In genomic region chr7:100203616-100204015, GRCm38 (mm10) we compare ENCODE assay signal across 18 mouse cellular contexts. TPM values are rescaled to one million over a fixed set of nuclear protein-coding genes. Genes with fewer than 3 reads are reported as not detected.
DNase-seq lines count a peak whose midpoint lies in the region; ATAC-seq and TF ChIP-seq lines count a peak whose summit lies in the region.
"Had no signal": no experiment of that assay in that cellular context is flagged by ENCODE, and none has a peak within 500 bp of the region (broad histone marks: within the 10 kb centered on the region; RNA-seq: fewer than 3 reads in every experiment).

No protein-coding gene starts in this region.

- intact Hi-C loops in left cerebral cortex, postnatal 4 days (cut with DNase I) = no loop called here
- intact Hi-C loops in left cerebral cortex, postnatal 36 days (cut with DNase I) = no loop called here

- H3K4me3 ChIP-seq in embryonic facial prominence, embryonic 14.5 days (ENCODE audit: low read depth, low read length) = no peak overlapping the region
- H3K4me3 ChIP-seq in embryonic facial prominence, embryonic 10.5 days = no peak overlapping the region
- H3K4me3 ChIP-seq in myocyte = no peak overlapping the region
- no peak overlapping the region for H3K4me3 ChIP-seq in heart, embryonic 11.5 days (ENCODE audit: low read depth, low read length)
- H3K4me3 ChIP-seq: embryonic facial prominence, embryonic 13.5 days; forebrain, embryonic 15.5 days; heart, adult 2 months; heart, embryonic 12.5 days; hindbrain, embryonic 10.5 days; intestine, embryonic 15.5 days had no signal

- H3K9ac ChIP-seq in embryonic facial prominence, embryonic 14.5 days (ENCODE audit: low read depth, low read length) = no peak overlapping the region
- H3K9ac ChIP-seq in heart, embryonic 11.5 days (ENCODE audit: low read depth, low read length) = no peak overlapping the region
- H3K9ac ChIP-seq: embryonic facial prominence, embryonic 13.5 days; forebrain, embryonic 15.5 days; heart, embryonic 12.5 days; hindbrain, embryonic 14.5 days; intestine, embryonic 15.5 days had no signal

- peaks cover 18% of the 10 kb centered on the region; the same call in 1 of the 2 replicates for H3K4me1 ChIP-seq in embryonic facial prominence, embryonic 14.5 days (ENCODE audit: control insufficient read depth, insufficient read depth, low read length)
- peaks cover 37% of the 10 kb centered on the region for H3K4me1 ChIP-seq in embryonic facial prominence, embryonic 10.5 days
- peaks cover 11% of the 10 kb centered on the region for H3K4me1 ChIP-seq in heart, embryonic 11.5 days (ENCODE audit: control insufficient read depth, insufficient read depth, low read length)
- H3K4me1 ChIP-seq: forebrain, embryonic 15.5 days; intestine, embryonic 15.5 days had no signal

- ATAC-seq in embryonic facial prominence, embryonic 14.5 days (ENCODE audit: low read depth) = no peak
- no peak for ATAC-seq in heart, embryonic 11.5 days (replicated peaks; ENCODE audit: insufficient number of reproducible peaks, low FRiP score, low TSS enrichment)
- ATAC-seq: forebrain, embryonic 15.5 days; intestine, embryonic 15.5 days had no signal

- no peak for TF ChIP-seq POLR2A in myocyte (IDR thresholded peaks at IDR 0.05; ENCODE audit: insufficient read length, low read depth)

- 42% methylated on average over 3 of the region's 3 CpGs for WGBS in embryonic facial prominence, embryonic 14.5 days
- 68% methylated on average over 3 of the region's 3 CpGs for WGBS in embryonic facial prominence, embryonic 10.5 days
- WGBS in heart, embryonic 11.5 days (ENCODE audit: insufficient replicate concordance) = 65% methylated on average over 3 of the region's 3 CpGs

- H3K27me3 ChIP-seq in embryonic facial prominence, embryonic 14.5 days (replicated peaks; ENCODE audit: control insufficient read depth, insufficient read depth, low read length) = no peaks in the 10 kb centered on the region
- H3K27me3 ChIP-seq in embryonic facial prominence, embryonic 10.5 days (replicated peaks; ENCODE audit: low read depth, poor library complexity, severe bottlenecking) = no peaks in the 10 kb centered on the region
- peaks cover 10% of the 10 kb centered on the region for H3K27me3 ChIP-seq in myocyte (ENCODE audit: control insufficient read depth, insufficient read depth, insufficient read length)
- H3K27me3 ChIP-seq in heart, embryonic 11.5 days (ENCODE audit: control insufficient read depth, insufficient read depth, low read length) = no peaks in the 10 kb centered on the region
- H3K27me3 ChIP-seq: embryonic facial prominence, embryonic 13.5 days; forebrain, embryonic 15.5 days; heart, embryonic 12.5 days; intestine, embryonic 15.5 days had no signal

- no peaks in the 10 kb centered on the region for H3K36me3 ChIP-seq in embryonic facial prominence, embryonic 14.5 days (ENCODE audit: control insufficient read depth, insufficient read depth, low read length)
- H3K36me3 ChIP-seq in embryonic facial prominence, embryonic 10.5 days (replicated peaks) = no peaks in the 10 kb centered on the region
- H3K36me3 ChIP-seq in myocyte (ENCODE audit: control insufficient read depth, insufficient read depth) = no peaks in the 10 kb centered on the region
- H3K36me3 ChIP-seq in heart, embryonic 11.5 days (ENCODE audit: control insufficient read depth, insufficient read depth, low read length) = no peaks in the 10 kb centered on the region
- H3K36me3 ChIP-seq: embryonic facial prominence, embryonic 13.5 days; forebrain, embryonic 15.5 days; heart, embryonic 12.5 days; hindbrain, embryonic 10.5 days; intestine, embryonic 15.5 days had no signal

- no peak overlapping the region for H3K27ac ChIP-seq in embryonic facial prominence, embryonic 14.5 days (replicated peaks; ENCODE audit: low read depth, low read length)
- no peak overlapping the region for H3K27ac ChIP-seq in embryonic facial prominence, embryonic 10.5 days (replicated peaks)
- H3K27ac ChIP-seq in heart, embryonic 11.5 days (ENCODE audit: low read depth, low read length) = no peak overlapping the region
- H3K27ac ChIP-seq: forebrain, embryonic 15.5 days; heart, adult 2 months; hindbrain, embryonic 10.5 days; hindbrain, embryonic 14.5 days; intestine, embryonic 15.5 days had no signal

- H3K4me2 ChIP-seq in embryonic facial prominence, embryonic 14.5 days (ENCODE audit: low read depth, low read length) = no peak overlapping the region
- H3K4me2 ChIP-seq in myocyte (ENCODE audit: low read depth) = no peak overlapping the region
- no peak overlapping the region for H3K4me2 ChIP-seq in heart, embryonic 11.5 days
- H3K4me2 ChIP-seq: embryonic facial prominence, embryonic 13.5 days; forebrain, embryonic 15.5 days; heart, embryonic 12.5 days; hindbrain, embryonic 14.5 days; intestine, embryonic 15.5 days had no signal

- H3ac ChIP-seq in myocyte (ENCODE audit: control insufficient read depth, insufficient read length) = no peak overlapping the region

- peak; percentile 56 for DNase-seq in embryonic facial prominence, embryonic 14.5 days (ENCODE audit: low spot score)
- DNase-seq in embryonic facial prominence, embryonic 10.5 days (ENCODE audit: low spot score) = no peak
- peak; percentile 34 for DNase-seq in left cerebral cortex, postnatal 4 days
- DNase-seq in left cerebral cortex, postnatal 36 days (ENCODE audit: low spot score in 2 of 2) = no peak
- DNase-seq in gastrocnemius, postnatal 10 days = peak; percentile 21
- DNase-seq: cerebellum, adult 2 months; cerebellum, postnatal 14 days; heart, adult 2 months; kidney, adult 18-20 months had no signal

- no peaks in the 10 kb centered on the region for H3K79me2 ChIP-seq in myocyte (ENCODE audit: control insufficient read depth, insufficient read depth)

- H3K9me3 ChIP-seq in embryonic facial prominence, embryonic 14.5 days (ENCODE audit: control insufficient read depth, low read length) = no peaks in the 10 kb centered on the region
- H3K9me3 ChIP-seq in embryonic facial prominence, embryonic 10.5 days = no peaks in the 10 kb centered on the region
- no peaks in the 10 kb centered on the region for H3K9me3 ChIP-seq in heart, embryonic 11.5 days (replicated peaks; ENCODE audit: control insufficient read depth, low read length)
- H3K9me3 ChIP-seq: embryonic facial prominence, embryonic 13.5 days; forebrain, embryonic 15.5 days; heart, embryonic 12.5 days; hindbrain, embryonic 10.5 days; intestine, embryonic 15.5 days had no signal

TF ChIP-seq in myocyte, 11 proteins besides CTCF, POLR2A, EP300 and RAD21:
- TF ChIP-seq SRF (IDR thresholded peaks at IDR 0.05; ENCODE audit: control insufficient read depth, insufficient read length, low read depth) (no peak), MYOD1 (IDR thresholded peaks at IDR 0.05; ENCODE audit: control insufficient read depth in 1 of 3, insufficient read length in 2 of 3, low read depth in 2 of 3) (peak in 2 of 3 experiments; percentile 31 to 38), CEBPB (IDR thresholded peaks at IDR 0.05; ENCODE audit: insufficient read depth, poor library complexity, severe bottlenecking) (no peak), TCF12 (IDR thresholded peaks at IDR 0.05; ENCODE audit: insufficient read depth, poor library complexity, severe bottlenecking) (no peak), POLR2AphosphoS2 (IDR thresholded peaks at IDR 0.05; ENCODE audit: insufficient read length, low read depth) (no peak)

RNA-seq across cellular contexts. Expression of gene Pgm2l1, which starts 23.6 kb away (rescaled TPM):
- polyA plus RNA-seq in embryonic facial prominence, embryonic 14.5 days (2014; fragmentation: Nextera tagmentation; extraction: Ambion mirVana) = 3.8 and 4.1 TPM in 2 replicates
- polyA plus RNA-seq in embryonic facial prominence, embryonic 10.5 days (2016; fragmentation: Nextera tagmentation; extraction: Ambion mirVana) = 4.0 and 4.4 TPM in 2 replicates
- 100 to 1,000 TPM; 266 to 271 TPM for total RNA-seq in left cerebral cortex, postnatal 4 days (2021)
- 100 to 1,000 TPM; 294 to 308 TPM for total RNA-seq in left cerebral cortex, postnatal 36 days (2021)
- 10 to 100 TPM; 11.4 to 11.5 TPM for total RNA-seq in gastrocnemius, postnatal 10 days (2021)
- 0.28 TPM for polyA plus RNA-seq in myocyte (2012; fragmentation: generic; extraction: Trizol)
- polyA plus RNA-seq in heart, embryonic 11.5 days (2014; fragmentation: Nextera tagmentation; extraction: Ambion mirVana) = 2.2 and 2.6 TPM in 2 replicates

RNA-seq across cellular contexts. Expression of gene Kcne3, which starts 27.3 kb away (rescaled TPM):
- polyA plus RNA-seq in embryonic facial prominence, embryonic 14.5 days (2014; fragmentation: Nextera tagmentation; extraction: Ambion mirVana) = 12.4 and 13.3 TPM in 2 replicates
- polyA plus RNA-seq in embryonic facial prominence, embryonic 10.5 days (2016; fragmentation: Nextera tagmentation; extraction: Ambion mirVana) = 17.0 and 19.7 TPM in 2 replicates
- total RNA-seq in left cerebral cortex, postnatal 4 days (2021) = not detected
- total RNA-seq in left cerebral cortex, postnatal 36 days (2021) = under 1 TPM; 0.35 to 0.57 TPM
- total RNA-seq in gastrocnemius, postnatal 10 days (2021) = under 1 TPM; 0.70 to 0.84 TPM
- not detected for polyA plus RNA-seq in myocyte (2012; fragmentation: generic; extraction: Trizol)
- polyA plus RNA-seq in heart, embryonic 11.5 days (2014; fragmentation: Nextera tagmentation; extraction: Ambion mirVana) = 5.7 and 5.9 TPM in 2 replicates
- total RNA-seq: ES-E14 had no signal
- polyA plus RNA-seq: cerebellum, adult 2 months had no signal

RNA-seq across cellular contexts. Expression of gene Lipt2, which starts 44.5 kb away (rescaled TPM):
- polyA plus RNA-seq in embryonic facial prominence, embryonic 14.5 days (2014; fragmentation: Nextera tagmentation; extraction: Ambion mirVana) = 21.0 and 27.1 TPM in 2 replicates
- polyA plus RNA-seq in embryonic facial prominence, embryonic 10.5 days (2016; fragmentation: Nextera tagmentation; extraction: Ambion mirVana) = 27.0 and 28.3 TPM in 2 replicates
- total RNA-seq in left cerebral cortex, postnatal 4 days (2021) = 1 to 10 TPM; 6.8 to 7.6 TPM
- 1 to 10 TPM; 4.2 to 5.8 TPM for total RNA-seq in left cerebral cortex, postnatal 36 days (2021)
- 1 to 10 TPM; 5.6 to 6.3 TPM for total RNA-seq in gastrocnemius, postnatal 10 days (2021)
- 3.1 TPM for polyA plus RNA-seq in myocyte (2012; fragmentation: generic; extraction: Trizol)
- 12.8 and 17.3 TPM in 2 replicates for polyA plus RNA-seq in heart, embryonic 11.5 days (2014; fragmentation: Nextera tagmentation; extraction: Ambion mirVana)

Comparison
In these comparisons a context has a peak if more than half of its experiments do, and no peak if none do; other contexts are left out.
1. DNase-seq: peak in embryonic facial prominence, embryonic 14.5 days (single experiment), left cerebral cortex, postnatal 4 days (single experiment) and gastrocnemius, postnatal 10 days (single experiment); none in embryonic facial prominence, embryonic 10.5 days (single experiment) and left cerebral cortex, postnatal 36 days (0 of 2).